Mouse (Mus musculus) heart, postnatal 0 days (tissue): Measurements from ENCODE around the gene Dlgap4. TPM values are rescaled to one million over a fixed set of nuclear protein-coding genes. Genes with fewer than 3 reads are reported as not detected.
A peak's percentile ranks its signal among the peaks of the same experiment; 100 is the strongest.

Experiments
- ATAC-seq: fragments of 200-750 bp; cut with Nextera tagmentation; 2 replicates; pipeline ENCODE4 v1.8.0; 2017; ENCODE audit warnings: low read depth, moderate number of reproducible peaks, moderate library complexity; ENCODE audit not compliant: insufficient read depth
- DNase-seq: peaks from one replicate; pipeline ENCODE4 v3.0.0-alpha.2; 2016; ENCODE audit warnings: low spot score
- H3K27ac ChIP-seq: fragments of 300-500 bp; sonication (generic); 2 replicates; pipeline ENCODE4 v1.5.1; 2014; ENCODE audit warnings: low read depth, mild to moderate bottlenecking
- H3K27me3 ChIP-seq: fragments of 300-500 bp; sonication (generic); 2 replicates; pipeline ENCODE4 v1.6.1; 2014; ENCODE audit warnings: low read length, mixed read lengths; ENCODE audit not compliant: control insufficient read depth, insufficient read depth
- H3K36me3 ChIP-seq: fragments of 300-500 bp; sonication (generic); replicated peaks from 2 replicates; pipeline ENCODE4 v1.6.1; 2014; ENCODE audit warnings: low read length, mixed read lengths; ENCODE audit not compliant: control insufficient read depth, insufficient read depth
- H3K4me1 ChIP-seq: fragments of 300-500 bp; sonication (generic); 2 replicates; pipeline ENCODE4 v1.6.1; 2014; ENCODE audit warnings: antibody characterized with exemption; ENCODE audit not compliant: control insufficient read depth, insufficient read depth
- H3K4me2 ChIP-seq: fragments of 300-500 bp; sonication (generic); 2 replicates; pipeline ENCODE4 v1.6.1; 2014; ENCODE audit warnings: low read depth, mild to moderate bottlenecking, low read length, moderate library complexity
- H3K4me3 ChIP-seq: fragments of 300-500 bp; sonication (generic); 2 replicates; pipeline ENCODE4 v1.5.1; 2014; ENCODE audit warnings: low read depth, low read length
- H3K9ac ChIP-seq: fragments of 300-500 bp; sonication (generic); replicated peaks from 2 replicates; pipeline ENCODE4 v1.6.1; 2014; ENCODE audit warnings: low read depth, low read length, mixed read lengths
- H3K9me3 ChIP-seq: fragments of 300-500 bp; sonication (generic); replicated peaks from 2 replicates; pipeline ENCODE4 v1.6.1; 2016; ENCODE audit warnings: low read length; ENCODE audit not compliant: control insufficient read depth
- CTCF ChIP-seq: IDR thresholded peaks from 2 replicates; pipeline ENCODE4 v1.5.1; 2016; ENCODE audit warnings: antibody characterized with exemption, control low read depth, low read depth
- EP300 ChIP-seq: IDR thresholded peaks from 2 replicates; pipeline ENCODE4 v1.6.1; 2016; ENCODE audit warnings: antibody characterized with exemption, low read depth
- WGBS: fragments of 180-500 bp; shearing (Covaris S2); extraction: QIAGEN DNeasy Blood & Tissue Kit; methylation state at CpG from one replicate; pipeline ENCODE4 v1.1.7; 2014; 5-methylcytosine and 5-hydroxymethylcytosine counted together
- polyA plus RNA-seq: library from polyadenylated mRNA; unstranded; fragments of >200 nt; fragmentation: Nextera tagmentation; extraction: Ambion mirVana; gene quantifications from 2 replicates; pipeline ENCODE4 v1.2.1, GENCODE M21; 2015
- total RNA-seq: library from RNA; depleted of rRNA; stranded (reverse); fragments of >200 nt; gene quantifications from 2 replicates; pipeline ENCODE4 v1.2.3, GENCODE M21; 2014; ENCODE audit warnings: low replicate concordance

Gene Dlgap4
- total and polyA plus RNA-seq, 2 experiments from 2014 or later = 51.3 to 58.5 TPM

GRCm38 (mm10) chr2:156576850-156577587, 36.5 kb upstream of the Dlgap4 start:
- no peak overlapping the region for H3K4me2 ChIP-seq
- H3K27ac ChIP-seq = no peak overlapping the region
- ATAC-seq = no peak
- 71% methylated on average over 7 of the region's 7 CpGs for WGBS
- H3K4me3 ChIP-seq = no peak overlapping the region
- no peaks in the 10 kb centered on the region for H3K4me1 ChIP-seq
- no peaks in the 10 kb centered on the region for H3K27me3 ChIP-seq
- H3K9me3 ChIP-seq = no peaks in the 10 kb centered on the region
- TF ChIP-seq CTCF = no peak
- no peak for TF ChIP-seq EP300
- no peak overlapping the region for H3K9ac ChIP-seq
- no peak for DNase-seq
- no peaks in the 10 kb centered on the region for H3K36me3 ChIP-seq

- WGBS = 81% methylated on average over 5 of the region's 5 CpGs
Observed at GRCm38 (mm10) chr2:156580507-156580906, 33.0 kb upstream of the Dlgap4 start.

GRCm38 (mm10) chr2:156581244-156581643, 32.3 kb upstream of the Dlgap4 start:
- Histone ChIP-seq H3K4me1 (peaks cover 22% of the 10 kb centered on the region), H3K9ac (no peak overlapping the region), H3K4me3 (no peak overlapping the region), H3K9me3 (no peaks in the 10 kb centered on the region), H3K27me3 (no peaks in the 10 kb centered on the region), H3K27ac (no peak overlapping the region), H3K4me2 (no peak overlapping the region), H3K36me3 (no peaks in the 10 kb centered on the region)
- ATAC-seq = no peak
- no peak for TF ChIP-seq EP300
- DNase-seq = no peak
- WGBS = 60% methylated on average over 10 of the region's 10 CpGs

More at GRCm38 (mm10) chr2:156580507-156580906, 33.0 kb upstream of the Dlgap4 start:
- Histone ChIP-seq H3K9me3 (no peaks in the 10 kb centered on the region), H3K4me1 (peaks cover 18% of the 10 kb centered on the region), H3K27me3 (no peaks in the 10 kb centered on the region), H3K9ac (no peak overlapping the region), H3K4me2 (no peak overlapping the region), H3K27ac (no peak overlapping the region), H3K4me3 (no peak overlapping the region), H3K36me3 (no peaks in the 10 kb centered on the region)
- ATAC-seq = no peak
- no peak for TF ChIP-seq CTCF
- no peak for TF ChIP-seq EP300
- DNase-seq = no peak

GRCm38 (mm10) chr2:156582887-156583286, 30.6 kb upstream of the Dlgap4 start:
- Histone ChIP-seq H3K27me3 (no peaks in the 10 kb centered on the region), H3K27ac (peak overlapping the region; percentile 89), H3K4me2 (0 out of 2 replicates have a peak overlapping the region, but pooled peaks have one; percentile 15), H3K9ac (no peak overlapping the region), H3K9me3 (no peaks in the 10 kb centered on the region), H3K36me3 (no peaks in the 10 kb centered on the region), H3K4me3 (no peak overlapping the region), H3K4me1 (peaks cover 22% of the 10 kb centered on the region)
- 35% methylated on average over 10 of the region's 10 CpGs for WGBS
- peak; percentile 45 for ATAC-seq
- TF ChIP-seq EP300 (no peak), CTCF (no peak)
- DNase-seq = peak; percentile 64

GRCm38 (mm10) chr2:156584154-156584796, 29.2 kb upstream of the Dlgap4 start:
- ATAC-seq (peak; percentile 62), DNase-seq (peak; percentile 49)
- Histone ChIP-seq H3K36me3 (no peaks in the 10 kb centered on the region), H3K9me3 (no peaks in the 10 kb centered on the region), H3K4me3 (no peak overlapping the region), H3K9ac (no peak overlapping the region), H3K4me1 (peaks cover 22% of the 10 kb centered on the region), H3K4me2 (no peak overlapping the region), H3K27ac (peak overlapping the region; percentile 89), H3K27me3 (no peaks in the 10 kb centered on the region)
- 46% methylated on average over 11 of the region's 11 CpGs for WGBS
- TF ChIP-seq EP300 (no peak), CTCF (peak; percentile 44)
